8 mouse cellular contexts compared by ENCODE assay signal in the genomic region with DNA sequence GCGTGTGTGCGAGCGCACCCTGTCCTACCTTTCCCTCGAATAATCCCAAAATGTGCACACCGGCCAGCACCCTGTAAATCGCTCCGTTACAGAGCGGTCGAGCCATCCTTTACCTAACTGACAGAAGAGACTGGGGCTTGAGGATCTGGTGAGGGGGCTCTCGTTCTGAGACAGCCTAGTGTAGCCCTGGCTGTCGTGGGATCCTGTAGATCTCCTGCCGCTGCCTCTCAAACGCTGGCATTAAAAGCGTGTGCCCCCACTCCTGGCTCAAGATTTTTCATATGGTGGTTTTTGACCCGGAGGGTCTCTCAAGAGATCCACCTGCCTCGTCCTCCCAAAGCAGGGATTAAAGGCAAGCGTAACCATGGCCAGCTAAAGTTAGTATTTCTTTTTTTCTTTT. TPM values are rescaled to one million over a fixed set of nuclear protein-coding genes. Genes with fewer than 3 reads are reported as not detected.
A peak's percentile ranks its signal among the peaks of the same experiment; 100 is the strongest.
DNase-seq lines count a peak whose midpoint lies in the region; ATAC-seq lines count a peak whose summit lies in the region.
"Not testable (repeated sequence)": the region's sequence is repeated elsewhere in the genome, so short reads cannot be mapped to it uniquely, and the experiment has no call there.

Gene Hnrnpk (minus strand): TSS at position 101 of the 400 bp plus-strand sequence.

- H3K9me3 ChIP-seq in erythroblast, embryonic 14.5 days (ENCODE audit: control insufficient read depth, low read length); hindbrain, embryonic 12.5 days (replicated peaks); liver, embryonic 11.5 days (ENCODE audit: control insufficient read depth, low read length); midbrain, embryonic 13.5 days; stomach, embryonic 16.5 days (replicated peaks; ENCODE audit: control insufficient read depth, low read length): not testable (repeated sequence)

- H3K4me2 ChIP-seq in hindbrain, embryonic 12.5 days (replicated peaks): peak within 1 kb of the TSS; percentile 54
- peak within 1 kb of the TSS; percentile 63 for H3K4me2 ChIP-seq in liver, embryonic 11.5 days
- H3K4me2 ChIP-seq in midbrain, embryonic 13.5 days (replicated peaks): peak within 1 kb of the TSS; percentile 57
- peak within 1 kb of the TSS; percentile 52 for H3K4me2 ChIP-seq in stomach, embryonic 16.5 days (ENCODE audit: low read depth, low read length)

- peak within 1 kb of the TSS; percentile 100 for H3K9ac ChIP-seq in hindbrain, embryonic 12.5 days
- peak within 1 kb of the TSS; percentile 100 for H3K9ac ChIP-seq in liver, embryonic 11.5 days (ENCODE audit: low read depth, low read length)
- H3K9ac ChIP-seq in midbrain, embryonic 13.5 days (replicated peaks): peak within 1 kb of the TSS; percentile 100
- H3K9ac ChIP-seq in stomach, embryonic 16.5 days (ENCODE audit: low read length): peak within 1 kb of the TSS; percentile 96

- WGBS in hindbrain, embryonic 12.5 days: 9% methylated on average over 16 of the region's 17 CpGs
- whole genome bisulfite sequencing in liver, embryonic 11.5 days: 5% methylated on average over 16 of the region's 17 CpGs
- WGBS in midbrain, embryonic 13.5 days: 6% methylated on average over 17 of the region's 17 CpGs
- WGBS in stomach, embryonic 16.5 days: 4% methylated on average over 16 of the region's 17 CpGs

- not testable (repeated sequence) for H3K27me3 ChIP-seq in erythroblast, embryonic 14.5 days (ENCODE audit: control insufficient read depth); hindbrain, embryonic 12.5 days; liver, embryonic 11.5 days (replicated peaks; ENCODE audit: control insufficient read depth, insufficient read depth, low read length); midbrain, embryonic 13.5 days; stomach, embryonic 16.5 days (ENCODE audit: control insufficient read depth, insufficient read depth, low read length)

- not testable (repeated sequence) for DNase-seq in adrenal gland, postnatal 10 days; layer of hippocampus, adult 8-10 months (ENCODE audit: low spot score in 2 of 2); liver, embryonic 11.5 days (ENCODE audit: low spot score)

- peak within 1 kb of the TSS; percentile 99 for H3K27ac ChIP-seq in hindbrain, embryonic 12.5 days
- peak within 1 kb of the TSS; percentile 97 for H3K27ac ChIP-seq in liver, embryonic 11.5 days (ENCODE audit: low read depth, low read length)
- H3K27ac ChIP-seq in midbrain, embryonic 13.5 days: peak within 1 kb of the TSS; percentile 100
- peak within 1 kb of the TSS; percentile 99 for H3K27ac ChIP-seq in stomach, embryonic 16.5 days (ENCODE audit: low read length)

- H3K36me3 ChIP-seq in erythroblast, embryonic 14.5 days (ENCODE audit: control insufficient read depth): peaks cover 56% of the 10 kb centered on the region
- H3K36me3 ChIP-seq in hindbrain, embryonic 12.5 days; liver, embryonic 11.5 days (ENCODE audit: control insufficient read depth, insufficient read depth, low read length); midbrain, embryonic 13.5 days; stomach, embryonic 16.5 days (ENCODE audit: control insufficient read depth, insufficient read depth, low read length): not testable (repeated sequence)

- H3K4me3 ChIP-seq in erythroblast, embryonic 14.5 days (replicated peaks): peak within 1 kb of the TSS; percentile 99
- peak within 1 kb of the TSS; percentile 97 for H3K4me3 ChIP-seq in hindbrain, embryonic 12.5 days
- peak within 1 kb of the TSS; percentile 100 for H3K4me3 ChIP-seq in liver, embryonic 11.5 days (ENCODE audit: low read depth, low read length)
- H3K4me3 ChIP-seq in midbrain, embryonic 13.5 days (replicated peaks): peak within 1 kb of the TSS; percentile 78
- peak within 1 kb of the TSS; percentile 96 for H3K4me3 ChIP-seq in stomach, embryonic 16.5 days (replicated peaks; ENCODE audit: low read length)

- not testable (repeated sequence) for ATAC-seq in granulocyte monocyte progenitor cell, adult 5-6 weeks (replicated peaks; ENCODE audit: poor library complexity, severe bottlenecking); hindbrain, embryonic 12.5 days (ENCODE audit: low FRiP score); liver, embryonic 11.5 days (replicated peaks; ENCODE audit: low FRiP score); midbrain, embryonic 13.5 days; stomach, embryonic 16.5 days (ENCODE audit: insufficient read depth, low FRiP score)

- H3K4me1 ChIP-seq in erythroblast, embryonic 14.5 days (ENCODE audit: control insufficient read depth): peaks cover 30% of the 10 kb centered on the region
- H3K4me1 ChIP-seq in hindbrain, embryonic 12.5 days; midbrain, embryonic 13.5 days (replicated peaks); stomach, embryonic 16.5 days (ENCODE audit: control insufficient read depth, insufficient read depth, low read length): not testable (repeated sequence)
- H3K4me1 ChIP-seq in liver, embryonic 11.5 days (replicated peaks; ENCODE audit: control insufficient read depth, insufficient read depth, low read length): peaks cover 10% of the 10 kb centered on the region

RNA-seq across cellular contexts. Expression of gene Hnrnpk, which starts in this region (rescaled TPM):
- total RNA-seq in adrenal gland, postnatal 10 days (2021): 100 to 1,000 TPM; 858 to 894 TPM
- polyA plus RNA-seq in erythroblast, embryonic 14.5 days (2012): 23.2 and 24.0 TPM in 2 replicates
- total RNA-seq in granulocyte monocyte progenitor cell, adult 5-6 weeks (2014; fragmentation: Nextera tagmentation): 748 and 806 TPM in 2 replicates
- 1,667 and 2,102 TPM in 2 replicates for total RNA-seq in granulocyte monocyte progenitor cell, adult 5-6 weeks (2017)
- polyA plus RNA-seq in hindbrain, embryonic 12.5 days (2016; fragmentation: Nextera tagmentation; extraction: Ambion mirVana): 1,934 and 2,030 TPM in 2 replicates
- total RNA-seq in layer of hippocampus, adult 8-10 months (2022): 100 to 1,000 TPM; 676 to 762 (median 708) TPM
- polyA plus RNA-seq in liver, embryonic 11.5 days (2014; fragmentation: Nextera tagmentation; extraction: Ambion mirVana): 1,515 and 1,628 TPM in 2 replicates
- 1,943 and 2,055 TPM in 2 replicates for polyA plus RNA-seq in midbrain, embryonic 13.5 days (2015; fragmentation: Nextera tagmentation; extraction: Ambion mirVana)
- polyA plus RNA-seq in stomach, embryonic 16.5 days (2015; fragmentation: Nextera tagmentation; extraction: Ambion mirVana): 1,360 and 1,372 TPM in 2 replicates

Comparison
In these comparisons a context has a peak if more than half of its experiments do, and no peak if none do; other contexts are left out.
1. RNA of gene Hnrnpk (polyA plus RNA-seq): 1,943 to 2,055 TPM in midbrain, embryonic 13.5 days, 1,934 to 2,030 TPM in hindbrain, embryonic 12.5 days, 1,515 to 1,628 TPM in liver, embryonic 11.5 days and 1,360 to 1,372 TPM in stomach, embryonic 16.5 days; 23.2 to 24.0 TPM in erythroblast, embryonic 14.5 days; every median in the first group is over 10 times any median in the second.
2. Peak in every context shown above with its lines, with median percentiles within 50 percentile points of each other: H3K4me3 ChIP-seq, H3K27ac ChIP-seq, H3K4me2 ChIP-seq and H3K9ac ChIP-seq.